Mouse (Mus musculus): ENCODE measurements at regions not wholly inside any gene's neighbourhood (a gene's known extent, or its start where the extent isn't known, plus 50 kb on each side); places are given as distances from the start of the nearest gene placed in this dataset.

GRCm38 (mm10) chr13:59891737-59892136 is 68.8 kb upstream of the Tut7 start:
- H3K27ac ChIP-seq (ENCODE audit: low read length), result no peak overlapping the region
- WGBS, result 55% methylated on average over 8 of the region's 8 CpGs
- no peaks in the 10 kb centered on the region for H3K9me3 ChIP-seq (ENCODE audit: low read length)
- H3K9ac ChIP-seq (replicated peaks; ENCODE audit: low read depth), result no peak overlapping the region
- no peak overlapping the region for H3K4me2 ChIP-seq (replicated peaks; ENCODE audit: low read depth, low read length)
- TF ChIP-seq CTCF (IDR thresholded peaks at IDR 0.05), result no peak
- no peak for TF ChIP-seq EP300 (IDR thresholded peaks at IDR 0.05)
- DNase-seq (ENCODE audit: low spot score) (no peak), ATAC-seq (no peak)
- no peak overlapping the region for H3K4me3 ChIP-seq (ENCODE audit: low read depth, low read length)
- H3K4me1 ChIP-seq (ENCODE audit: insufficient read depth, low read depth, low read length), result no peaks in the 10 kb centered on the region
- H3K36me3 ChIP-seq (ENCODE audit: insufficient read depth, low read length), result no peaks in the 10 kb centered on the region
- H3K27me3 ChIP-seq (replicated peaks; ENCODE audit: insufficient read depth, low read length), result no peaks in the 10 kb centered on the region

- Histone ChIP-seq H3K9ac (replicated peaks; ENCODE audit: low read depth) (no peak overlapping the region), H3K4me2 (replicated peaks; ENCODE audit: low read depth, low read length) (no peak overlapping the region), H3K4me1 (ENCODE audit: insufficient read depth, low read depth, low read length) (no peaks in the 10 kb centered on the region), H3K36me3 (ENCODE audit: insufficient read depth, low read length) (no peaks in the 10 kb centered on the region), H3K4me3 (ENCODE audit: low read depth, low read length) (no peak overlapping the region), H3K27me3 (replicated peaks; ENCODE audit: insufficient read depth, low read length) (no peaks in the 10 kb centered on the region), H3K9me3 (ENCODE audit: low read length) (no peaks in the 10 kb centered on the region), H3K27ac (ENCODE audit: low read length) (no peak overlapping the region)
- 18% methylated on average over 10 of the region's 10 CpGs for WGBS
- TF ChIP-seq EP300 (IDR thresholded peaks at IDR 0.05), result no peak
- peak; percentile 74 for TF ChIP-seq CTCF (IDR thresholded peaks at IDR 0.05)
- ATAC-seq, result peak; percentile 50
- peak; percentile 88 for DNase-seq (ENCODE audit: low spot score)
Measured at GRCm38 (mm10) chr13:59889468-59890117, 66.6 kb upstream of the Tut7 start.

- no peaks in the 10 kb centered on the region for H3K27me3 ChIP-seq (replicated peaks; ENCODE audit: insufficient read depth, low read length)
- H3K9me3 ChIP-seq (ENCODE audit: low read length), result no peaks in the 10 kb centered on the region
- ATAC-seq (no peak), DNase-seq (ENCODE audit: low spot score) (no peak)
- H3K9ac ChIP-seq (replicated peaks; ENCODE audit: low read depth), result no peak overlapping the region
- no peak overlapping the region for H3K27ac ChIP-seq (ENCODE audit: low read length)
- H3K4me2 ChIP-seq (replicated peaks; ENCODE audit: low read depth, low read length), result no peak overlapping the region
- H3K4me1 ChIP-seq (ENCODE audit: insufficient read depth, low read depth, low read length), result no peaks in the 10 kb centered on the region
- H3K4me3 ChIP-seq (ENCODE audit: low read depth, low read length), result no peak overlapping the region
- no peak for TF ChIP-seq CTCF (IDR thresholded peaks at IDR 0.05)
- no peak for TF ChIP-seq EP300 (IDR thresholded peaks at IDR 0.05)
- H3K36me3 ChIP-seq (ENCODE audit: insufficient read depth, low read length), result no peaks in the 10 kb centered on the region
Measured at GRCm38 (mm10) chr13:59888038-59889016, 65.4 kb upstream of the Tut7 start.

GRCm38 (mm10) chr13:59887306-59887705 is 64.4 kb upstream of the Tut7 start:
- Histone ChIP-seq H3K27me3 (replicated peaks; ENCODE audit: insufficient read depth, low read length) (no peaks in the 10 kb centered on the region), H3K36me3 (ENCODE audit: insufficient read depth, low read length) (no peaks in the 10 kb centered on the region), H3K9me3 (ENCODE audit: low read length) (no peaks in the 10 kb centered on the region), H3K4me3 (ENCODE audit: low read depth, low read length) (no peak overlapping the region), H3K4me2 (replicated peaks; ENCODE audit: low read depth, low read length) (no peak overlapping the region), H3K27ac (ENCODE audit: low read length) (no peak overlapping the region), H3K9ac (replicated peaks; ENCODE audit: low read depth) (no peak overlapping the region), H3K4me1 (ENCODE audit: insufficient read depth, low read depth, low read length) (no peaks in the 10 kb centered on the region)
- no peak for ATAC-seq
- 75% methylated on average over 4 of the region's 4 CpGs for WGBS
- DNase-seq (ENCODE audit: low spot score), result no peak
- TF ChIP-seq EP300 (IDR thresholded peaks at IDR 0.05), result no peak
- TF ChIP-seq CTCF (IDR thresholded peaks at IDR 0.05), result no peak

- no peak overlapping the region for H3K9ac ChIP-seq (replicated peaks; ENCODE audit: low read depth)
- H3K36me3 ChIP-seq (ENCODE audit: insufficient read depth, low read length), result no peaks in the 10 kb centered on the region
- no peaks in the 10 kb centered on the region for H3K9me3 ChIP-seq (ENCODE audit: low read length)
- no peaks in the 10 kb centered on the region for H3K27me3 ChIP-seq (replicated peaks; ENCODE audit: insufficient read depth, low read length)
- H3K27ac ChIP-seq (ENCODE audit: low read length), result no peak overlapping the region
- ATAC-seq (no peak), DNase-seq (ENCODE audit: low spot score) (no peak)
- H3K4me2 ChIP-seq (replicated peaks; ENCODE audit: low read depth, low read length), result no peak overlapping the region
- no peaks in the 10 kb centered on the region for H3K4me1 ChIP-seq (ENCODE audit: insufficient read depth, low read depth, low read length)
- H3K4me3 ChIP-seq (ENCODE audit: low read depth, low read length), result no peak overlapping the region
- 54% methylated on average over 3 of the region's 3 CpGs for WGBS
- TF ChIP-seq CTCF (IDR thresholded peaks at IDR 0.05) (peak; percentile 34), EP300 (IDR thresholded peaks at IDR 0.05) (no peak)
Measured at GRCm38 (mm10) chr13:59886572-59886971, 63.6 kb upstream of the Tut7 start.

GRCm38 (mm10) chr13:59881989-59882784 is 59.2 kb upstream of the Tut7 start:
- WGBS, result 28% methylated on average over 18 of the region's 19 CpGs
- DNase-seq (ENCODE audit: low spot score) (no peak), ATAC-seq (no peak)
- TF ChIP-seq EP300 (IDR thresholded peaks at IDR 0.05) (no peak), CTCF (IDR thresholded peaks at IDR 0.05) (no peak)
- H3K27me3 ChIP-seq (replicated peaks; ENCODE audit: insufficient read depth, low read length), result 0 out of 2 replicates have a peak, but pooled peaks cover 3% of the 10 kb centered on the region
- no peaks in the 10 kb centered on the region for H3K4me1 ChIP-seq (ENCODE audit: insufficient read depth, low read depth, low read length)
- peak overlapping the region; percentile 28; the same call in 1 of the 2 replicates for H3K4me2 ChIP-seq (replicated peaks; ENCODE audit: low read depth, low read length)
- no peak overlapping the region for H3K4me3 ChIP-seq (ENCODE audit: low read depth, low read length)
- no peak overlapping the region for H3K9ac ChIP-seq (replicated peaks; ENCODE audit: low read depth)
- no peaks in the 10 kb centered on the region for H3K9me3 ChIP-seq (ENCODE audit: low read length)
- no peak overlapping the region for H3K27ac ChIP-seq (ENCODE audit: low read length)
- no peaks in the 10 kb centered on the region for H3K36me3 ChIP-seq (ENCODE audit: insufficient read depth, low read length)
